Mouse (Mus musculus) layer of hippocampus, adult 18-20 months (tissue): ENCODE results near the gene Tmem165. TPM values are rescaled to one million over a fixed set of nuclear protein-coding genes. Genes with fewer than 3 reads are reported as not detected.

Source experiments
- DNase-seq, 2 experiments: peaks; one replicate each; pipeline ENCODE4 v3.0.0; 2022; ENCODE audit warnings: low spot score in 2 of 2
- total RNA-seq, 2 experiments: library from RNA; stranded (reverse); gene quantifications; 2 replicates each; pipeline ENCODE4 v1.2.3; 2021

Gene Tmem165
- total RNA-seq, 2 experiments from 2014 or later, result 28.7 to 29.0 TPM

DNA sequence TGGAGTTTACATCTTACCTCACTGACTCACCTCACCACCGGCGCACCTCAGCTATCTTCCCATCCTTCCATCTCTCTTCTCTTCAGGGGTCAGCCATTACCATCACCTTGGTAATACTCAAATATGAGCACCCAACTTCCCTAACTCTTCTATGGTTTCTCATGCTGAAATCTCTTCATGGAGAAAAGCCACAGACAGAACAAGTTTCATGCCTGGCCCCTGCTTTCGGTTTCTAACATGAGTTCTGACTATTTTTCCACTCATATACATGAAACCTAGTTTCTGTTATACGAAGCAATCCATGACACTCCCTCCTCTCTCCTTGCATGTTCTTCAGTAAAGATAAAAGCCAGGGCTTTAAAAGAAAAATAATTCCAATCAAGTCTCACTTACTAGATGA, 60.2 kb downstream of the Tmem165 start:
- DNase-seq, result no peak

DNA sequence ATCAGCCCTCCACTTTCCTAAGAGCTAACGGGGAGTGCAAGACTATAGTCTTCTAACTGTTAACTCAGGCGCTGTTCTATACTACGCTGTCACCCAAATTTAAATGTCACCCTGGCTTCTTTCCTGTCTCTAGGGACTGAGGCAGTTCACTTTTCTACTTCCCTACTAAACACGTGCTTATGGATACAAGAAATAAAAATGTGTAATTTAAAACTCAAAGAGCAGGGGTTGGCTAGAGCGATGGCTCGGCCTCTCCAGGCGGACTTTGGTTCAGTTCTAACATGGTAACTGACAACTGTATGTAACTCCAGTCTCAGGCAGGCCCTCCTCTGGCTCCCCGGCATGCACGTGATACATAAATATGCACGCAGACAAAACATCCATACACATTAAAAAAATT, 60.8 kb downstream of the Tmem165 start:
- DNase-seq, result no peak

DNA sequence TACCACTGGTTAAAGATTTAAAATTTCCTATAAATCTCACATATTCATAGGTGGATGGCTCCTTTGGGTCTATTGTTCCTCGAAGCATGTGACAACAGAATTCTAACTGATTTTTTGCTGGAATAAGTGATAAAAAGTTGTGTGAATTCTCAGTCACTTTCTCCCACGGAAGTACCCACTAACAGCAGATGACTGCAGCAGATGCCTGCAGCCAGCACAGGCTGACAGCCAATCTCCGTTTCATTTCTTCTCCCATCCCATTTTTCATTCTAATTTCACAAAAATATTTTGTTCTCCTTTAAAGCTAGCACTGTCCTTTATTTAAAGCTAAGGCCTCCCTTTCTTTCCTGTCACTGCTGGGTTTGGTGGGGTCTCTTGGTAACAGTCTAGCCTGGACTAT, 61.7 kb downstream of the Tmem165 start:
- peak; percentile 58 to 80 for DNase-seq

DNA sequence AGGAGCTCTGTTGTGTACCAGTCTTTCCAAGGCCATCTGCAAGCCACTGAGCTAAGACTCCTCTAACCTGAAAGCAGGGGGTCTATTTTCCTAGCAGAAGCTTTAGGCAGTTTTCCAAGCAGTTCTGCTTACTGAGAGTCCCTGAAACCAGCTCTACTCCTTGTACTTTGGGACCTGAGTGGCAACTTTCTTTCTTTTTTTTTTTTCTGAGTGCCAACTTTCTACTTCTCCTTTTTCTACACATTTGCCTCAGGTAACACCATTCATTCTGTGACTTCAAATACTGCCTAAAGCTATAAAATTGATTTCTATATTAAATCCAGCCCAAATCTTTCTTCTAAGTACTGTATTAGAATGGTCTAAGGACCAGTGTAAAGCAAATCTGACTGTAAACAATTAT, 62.9 kb downstream of the Tmem165 start:
- no peak for DNase-seq

DNA sequence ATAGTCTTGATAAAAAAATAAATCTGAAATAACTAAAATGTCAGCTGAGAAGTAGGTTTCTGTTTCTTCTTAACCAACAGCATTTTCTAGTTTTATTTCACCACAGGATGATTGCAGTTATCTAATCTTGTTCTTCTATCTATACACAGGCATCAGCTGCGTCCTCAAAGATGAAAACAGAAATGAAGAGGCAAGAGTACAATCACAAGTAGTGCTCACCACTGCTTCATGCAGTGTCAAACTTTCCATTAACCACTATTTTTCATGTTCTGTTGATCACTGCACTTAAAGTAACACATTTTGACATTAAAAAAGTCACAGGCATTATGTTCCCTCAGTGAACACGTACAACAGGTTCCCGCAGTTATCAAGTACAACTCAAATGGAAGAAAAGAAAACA, 67.3 kb downstream of the Tmem165 start:
- no peak for DNase-seq

Other genes with a start within 250 kb of the Tmem165 start
- 1 to 10 TPM; 4.4 to 6.4 TPM for gene Kdr, start 205.4 kb upstream of the Tmem165 start, total RNA-seq
- gene Srd5a3, start 43.6 kb upstream of the Tmem165 start, total RNA-seq, result 10 to 100 TPM; 17.2 to 18.3 TPM
- gene Clock, start 120.9 kb downstream of the Tmem165 start, total RNA-seq, result 10 to 100 TPM; 49.6 to 50.3 TPM
- gene Pdcl2, start 147.3 kb downstream of the Tmem165 start, total RNA-seq, result not detected
- not detected for gene Nmu, start 179.9 kb downstream of the Tmem165 start, total RNA-seq